ENCODE assay signal across 8 mouse cellular contexts in genomic region chr14:79301466-79301875, GRCm38 (mm10). TPM values are rescaled to one million over a fixed set of nuclear protein-coding genes. Genes with fewer than 3 reads are reported as not detected.
A peak's percentile ranks its signal among the peaks of the same experiment; 100 is the strongest.
DNase-seq lines count a peak whose midpoint lies in the region; ATAC-seq lines count a peak whose summit lies in the region.

Gene Rgcc, minus strand, starts transcription at chr14:79301645.

- DNase-seq in adrenal gland, postnatal 4 days (ENCODE audit: low spot score in 2 of 2), result peak; percentile 85
- peak; percentile 92 to 96 for DNase-seq in heart, adult 18-20 months
- peak; percentile 96 for DNase-seq in kidney, adult 18-20 months
- DNase-seq in limb, embryonic 10.5 days (ENCODE audit: low spot score), result peak; percentile 96
- DNase-seq in skeletal muscle tissue, adult 2 months (ENCODE audit: low read depth, low spot score), result peak; percentile 91
- DNase-seq in adipocyte (ENCODE audit: low spot score), result no peak

- H3K4me2 ChIP-seq in embryonic facial prominence, embryonic 13.5 days, result peak within 1 kb of the TSS; percentile 94
- H3K4me2 ChIP-seq in midbrain, embryonic 12.5 days (replicated peaks), result peak within 1 kb of the TSS; percentile 98

- ATAC-seq in embryonic facial prominence, embryonic 13.5 days (ENCODE audit: insufficient number of reproducible peaks, insufficient read depth, low FRiP score, low TSS enrichment, low read depth), result peak; percentile 92
- peak; percentile 98 for ATAC-seq in midbrain, embryonic 12.5 days (ENCODE audit: low FRiP score, low read depth)

- peak within 1 kb of the TSS; percentile 77 for H3K9ac ChIP-seq in embryonic facial prominence, embryonic 13.5 days
- peak within 1 kb of the TSS; percentile 58 for H3K9ac ChIP-seq in midbrain, embryonic 12.5 days (replicated peaks)

- H3K27ac ChIP-seq in embryonic facial prominence, embryonic 13.5 days, result peak within 1 kb of the TSS; percentile 44; the same call in 1 of the 2 replicates
- peak within 1 kb of the TSS; percentile 56 for H3K27ac ChIP-seq in limb, embryonic 10.5 days
- H3K27ac ChIP-seq in midbrain, embryonic 12.5 days (replicated peaks), result no peak within 1 kb of the TSS

- WGBS in embryonic facial prominence, embryonic 13.5 days, result under 1% methylated on average over 34 of the region's 34 CpGs
- WGBS in limb, embryonic 10.5 days, result 0% methylated on average over 34 of the region's 34 CpGs
- WGBS in midbrain, embryonic 12.5 days, result under 1% methylated on average over 34 of the region's 34 CpGs

- peak within 1 kb of the TSS; percentile 59 for H3K4me3 ChIP-seq in embryonic facial prominence, embryonic 13.5 days
- H3K4me3 ChIP-seq in limb, embryonic 10.5 days, result peak within 1 kb of the TSS; percentile 61
- peak within 1 kb of the TSS; percentile 55 for H3K4me3 ChIP-seq in midbrain, embryonic 12.5 days

- H3K9me3 ChIP-seq in embryonic facial prominence, embryonic 13.5 days, result no peaks in the 10 kb centered on the region
- no peaks in the 10 kb centered on the region for H3K9me3 ChIP-seq in limb, embryonic 10.5 days (replicated peaks)
- no peaks in the 10 kb centered on the region for H3K9me3 ChIP-seq in midbrain, embryonic 12.5 days

- peaks cover 42% of the 10 kb centered on the region for H3K4me1 ChIP-seq in embryonic facial prominence, embryonic 13.5 days
- peaks cover 40% of the 10 kb centered on the region for H3K4me1 ChIP-seq in limb, embryonic 10.5 days
- peaks cover 18% of the 10 kb centered on the region for H3K4me1 ChIP-seq in midbrain, embryonic 12.5 days

- 0 out of 2 replicates have a peak, but pooled peaks cover 3% of the 10 kb centered on the region for H3K27me3 ChIP-seq in embryonic facial prominence, embryonic 13.5 days
- peaks cover 57% of the 10 kb centered on the region for H3K27me3 ChIP-seq in limb, embryonic 10.5 days (ENCODE audit: low read depth, poor library complexity, severe bottlenecking)
- peaks cover 65% of the 10 kb centered on the region for H3K27me3 ChIP-seq in midbrain, embryonic 12.5 days

- H3K36me3 ChIP-seq in embryonic facial prominence, embryonic 13.5 days, result no peaks in the 10 kb centered on the region
- no peaks in the 10 kb centered on the region for H3K36me3 ChIP-seq in limb, embryonic 10.5 days
- no peaks in the 10 kb centered on the region for H3K36me3 ChIP-seq in midbrain, embryonic 12.5 days

RNA-seq across cellular contexts. Expression of gene Rgcc, which starts in this region (rescaled TPM):
- total RNA-seq in adrenal gland, postnatal 4 days (2021), result 10 to 100 TPM; 72.3 to 97.8 TPM
- polyA plus RNA-seq in embryonic facial prominence, embryonic 13.5 days (2015; fragmentation: Nextera tagmentation; extraction: Ambion mirVana), result 46.1 and 52.6 TPM in 2 replicates
- total RNA-seq in heart, adult 18-20 months (2021), result 100 to 1,000 TPM; 112 to 122 TPM
- 9.5 and 14.8 TPM in 2 replicates for polyA plus RNA-seq in limb, embryonic 10.5 days (2016; fragmentation: Nextera tagmentation; extraction: Ambion mirVana)
- polyA plus RNA-seq in midbrain, embryonic 12.5 days (2016; fragmentation: Nextera tagmentation; extraction: Ambion mirVana), result 12.7 and 17.2 TPM in 2 replicates
